Mouse (Mus musculus) heart, embryonic 11.5 days (tissue): ENCODE results near the gene Ralgps1. TPM values are rescaled to one million over a fixed set of nuclear protein-coding genes. Genes with fewer than 3 reads are reported as not detected.

Source experiments
- ATAC-seq: fragments of 200-750 bp; cut with Nextera tagmentation; replicated peaks from 2 replicates; pipeline ENCODE4 v1.8.0; 2017; ENCODE audit warnings: moderate library complexity; ENCODE audit not compliant: insufficient number of reproducible peaks, low FRiP score, low TSS enrichment
- H3K27ac ChIP-seq: fragments of 300-500 bp; sonication (generic); 2 replicates; pipeline ENCODE4 v1.5.1; 2014; ENCODE audit warnings: mild to moderate bottlenecking, low read depth, low read length
- H3K27me3 ChIP-seq: fragments of 300-500 bp; sonication (generic); 2 replicates; pipeline ENCODE4 v1.6.1; 2014; ENCODE audit warnings: mild to moderate bottlenecking, low read length, mixed read lengths; ENCODE audit not compliant: control insufficient read depth, insufficient read depth
- H3K36me3 ChIP-seq: fragments of 300-500 bp; sonication (generic); 2 replicates; pipeline ENCODE4 v1.6.1; 2014; ENCODE audit warnings: mild to moderate bottlenecking, low read length, moderate library complexity, mixed read lengths; ENCODE audit not compliant: control insufficient read depth, insufficient read depth
- H3K4me1 ChIP-seq: fragments of 300-500 bp; sonication (generic); 2 replicates; pipeline ENCODE4 v1.6.1; 2014; ENCODE audit warnings: low read length; ENCODE audit not compliant: control insufficient read depth, insufficient read depth
- H3K4me2 ChIP-seq: fragments of 300-500 bp; sonication (generic); 2 replicates; pipeline ENCODE4 v1.6.1; 2014; ENCODE audit warnings: mild to moderate bottlenecking, moderate library complexity
- H3K4me3 ChIP-seq: fragments of 300-500 bp; sonication (generic); 2 replicates; pipeline ENCODE4 v1.5.1; 2014; ENCODE audit warnings: low read depth, low read length
- H3K9ac ChIP-seq: fragments of 300-500 bp; sonication (generic); 2 replicates; pipeline ENCODE4 v1.6.1; 2014; ENCODE audit warnings: mild to moderate bottlenecking, low read depth, low read length, moderate library complexity
- H3K9me3 ChIP-seq: fragments of 300-500 bp; sonication (generic); replicated peaks from 2 replicates; pipeline ENCODE4 v1.6.1; 2016; ENCODE audit warnings: low read length; ENCODE audit not compliant: control insufficient read depth
- WGBS: fragments of 180-500 bp; shearing (Covaris S2); extraction: QIAGEN DNeasy Blood & Tissue Kit; methylation state at CpG from one replicate; pipeline ENCODE4 v1.1.7; 2014; ENCODE audit not compliant: insufficient replicate concordance; 5-methylcytosine and 5-hydroxymethylcytosine counted together
- polyA plus RNA-seq: library from polyadenylated mRNA; unstranded; fragments of >200 nt; fragmentation: Nextera tagmentation; extraction: Ambion mirVana; gene quantifications from 2 replicates; pipeline ENCODE4 v1.2.1, GENCODE M21; 2014

Gene Ralgps1
- polyA plus RNA-seq, 1 experiment from 2014 or later, result 6.6 TPM

- Histone ChIP-seq H3K4me1 (peaks cover 4% of the 10 kb centered on the region; the same call in 1 of the 2 replicates), H3K9me3 (no peaks in the 10 kb centered on the region), H3K27me3 (no peaks in the 10 kb centered on the region), H3K27ac (no peak overlapping the region), H3K4me2 (no peak overlapping the region), H3K36me3 (no peaks in the 10 kb centered on the region), H3K9ac (no peak overlapping the region), H3K4me3 (no peak overlapping the region)
- ATAC-seq, result no peak
- WGBS, result 70% methylated on average over 3 of the region's 3 CpGs
Observed at GRCm38 (mm10) chr2:33369453-33369852, 1.8 kb downstream of the Ralgps1 start.

- Histone ChIP-seq H3K9me3 (no peaks in the 10 kb centered on the region), H3K36me3 (no peaks in the 10 kb centered on the region), H3K9ac (no peak overlapping the region), H3K4me2 (no peak overlapping the region), H3K4me3 (no peak overlapping the region), H3K27me3 (no peaks in the 10 kb centered on the region), H3K4me1 (peaks cover 4% of the 10 kb centered on the region; the same call in 1 of the 2 replicates), H3K27ac (no peak overlapping the region)
- WGBS, result 87% methylated on average over 1 of the region's 1 CpGs
- ATAC-seq, result no peak
Observed at GRCm38 (mm10) chr2:33368486-33368885, 2.8 kb downstream of the Ralgps1 start.

GRCm38 (mm10) chr2:33365703-33366471, 5.4 kb downstream of the Ralgps1 start:
- H3K4me2 ChIP-seq, result no peak overlapping the region
- H3K36me3 ChIP-seq, result no peaks in the 10 kb centered on the region
- WGBS, result 57% methylated on average over 9 of the region's 9 CpGs
- no peak overlapping the region for H3K27ac ChIP-seq
- H3K9ac ChIP-seq, result no peak overlapping the region
- H3K4me3 ChIP-seq, result no peak overlapping the region
- H3K9me3 ChIP-seq, result no peaks in the 10 kb centered on the region
- ATAC-seq, result no peak
- peaks cover 5% of the 10 kb centered on the region; the same call in 1 of the 2 replicates for H3K4me1 ChIP-seq
- H3K27me3 ChIP-seq, result no peaks in the 10 kb centered on the region

- no peak for ATAC-seq
- no peak overlapping the region for H3K9ac ChIP-seq
- WGBS, result 79% methylated on average over 4 of the region's 4 CpGs
Observed at GRCm38 (mm10) chr2:33364656-33365055, 6.6 kb downstream of the Ralgps1 start.

GRCm38 (mm10) chr2:33363890-33364289, 7.4 kb downstream of the Ralgps1 start:
- Histone ChIP-seq H3K27me3 (peaks cover 3% of the 10 kb centered on the region; the same call in 1 of the 2 replicates), H3K27ac (no peak overlapping the region), H3K4me3 (no peak overlapping the region), H3K4me1 (0 out of 2 replicates have a peak, but pooled peaks cover 2% of the 10 kb centered on the region), H3K9ac (no peak overlapping the region), H3K4me2 (no peak overlapping the region), H3K9me3 (no peaks in the 10 kb centered on the region), H3K36me3 (no peaks in the 10 kb centered on the region)
- WGBS, result 80% methylated on average over 4 of the region's 4 CpGs
- no peak for ATAC-seq

More at GRCm38 (mm10) chr2:33364656-33365055, 6.6 kb downstream of the Ralgps1 start:
- Histone ChIP-seq H3K4me2 (no peak overlapping the region), H3K27ac (no peak overlapping the region), H3K4me3 (no peak overlapping the region), H3K4me1 (0 out of 2 replicates have a peak, but pooled peaks cover 2% of the 10 kb centered on the region), H3K36me3 (no peaks in the 10 kb centered on the region), H3K27me3 (peaks cover 3% of the 10 kb centered on the region; the same call in 1 of the 2 replicates), H3K9me3 (no peaks in the 10 kb centered on the region)

GRCm38 (mm10) chr2:33361139-33361716, 10.1 kb downstream of the Ralgps1 start:
- Histone ChIP-seq H3K4me1 (0 out of 2 replicates have a peak, but pooled peaks cover 2% of the 10 kb centered on the region), H3K4me3 (no peak overlapping the region), H3K27ac (no peak overlapping the region), H3K36me3 (no peaks in the 10 kb centered on the region), H3K27me3 (peaks cover 3% of the 10 kb centered on the region; the same call in 1 of the 2 replicates), H3K9me3 (no peaks in the 10 kb centered on the region), H3K9ac (no peak overlapping the region), H3K4me2 (no peak overlapping the region)
- WGBS, result 62% methylated on average over 9 of the region's 9 CpGs
- no peak for ATAC-seq

GRCm38 (mm10) chr2:33360564-33360963, 10.7 kb downstream of the Ralgps1 start:
- Histone ChIP-seq H3K36me3 (no peaks in the 10 kb centered on the region), H3K27me3 (peaks cover 3% of the 10 kb centered on the region; the same call in 1 of the 2 replicates), H3K9me3 (no peaks in the 10 kb centered on the region), H3K9ac (no peak overlapping the region), H3K4me2 (no peak overlapping the region), H3K4me1 (0 out of 2 replicates have a peak, but pooled peaks cover 2% of the 10 kb centered on the region), H3K27ac (no peak overlapping the region), H3K4me3 (no peak overlapping the region)
- ATAC-seq, result no peak
- WGBS, result 70% methylated on average over 3 of the region's 3 CpGs

- 85% methylated on average over 7 of the region's 8 CpGs for WGBS
- Histone ChIP-seq H3K4me2 (no peak overlapping the region), H3K4me3 (no peak overlapping the region), H3K9ac (no peak overlapping the region), H3K36me3 (no peaks in the 10 kb centered on the region), H3K9me3 (no peaks in the 10 kb centered on the region), H3K4me1 (0 out of 2 replicates have a peak, but pooled peaks cover 2% of the 10 kb centered on the region), H3K27me3 (peaks cover 3% of the 10 kb centered on the region; the same call in 1 of the 2 replicates), H3K27ac (no peak overlapping the region)
- no peak for ATAC-seq
Observed at GRCm38 (mm10) chr2:33359184-33359583, 12.1 kb downstream of the Ralgps1 start.
